Mouse (Mus musculus) limb, embryonic 11.5 days (tissue): Measurements from ENCODE around the gene Tmem94. TPM values are rescaled to one million over a fixed set of nuclear protein-coding genes. Genes with fewer than 3 reads are reported as not detected.

Source experiments
- ATAC-seq: fragments of 200-750 bp; cut with Nextera tagmentation; 2 replicates; pipeline ENCODE4 v1.8.0; 2017; ENCODE audit warnings: low read depth; ENCODE audit not compliant: insufficient number of reproducible peaks, low FRiP score, low TSS enrichment
- DNase-seq: peaks from one replicate; pipeline ENCODE4 v3.0.0-alpha.2; 2015; ENCODE audit warnings: low spot score
- H3K27ac ChIP-seq: fragments of 300-500 bp; sonication (generic); replicated peaks from 2 replicates; pipeline ENCODE4 v1.5.1; 2014; ENCODE audit warnings: low read depth, mild to moderate bottlenecking, low read length
- H3K27me3 ChIP-seq: fragments of 300-500 bp; sonication (generic); 2 replicates; pipeline ENCODE4 v1.6.1; 2014; ENCODE audit warnings: mild to moderate bottlenecking, low read length, mixed read lengths; ENCODE audit not compliant: control insufficient read depth, insufficient read depth
- H3K36me3 ChIP-seq: fragments of 300-500 bp; sonication (generic); 2 replicates; pipeline ENCODE4 v1.6.1; 2014; ENCODE audit warnings: mild to moderate bottlenecking, low read length, moderate library complexity, mixed read lengths; ENCODE audit not compliant: control insufficient read depth, insufficient read depth
- H3K4me1 ChIP-seq: fragments of 300-500 bp; sonication (generic); 2 replicates; pipeline ENCODE4 v1.6.1; 2014; ENCODE audit warnings: low read length, mixed read lengths; ENCODE audit not compliant: control insufficient read depth, insufficient read depth
- H3K4me2 ChIP-seq: fragments of 300-500 bp; sonication (generic); 2 replicates; pipeline ENCODE4 v1.6.1; 2014; ENCODE audit warnings: low read depth, mild to moderate bottlenecking, moderate library complexity; ENCODE audit not compliant: severe bottlenecking
- H3K4me3 ChIP-seq: fragments of 300-500 bp; sonication (generic); 2 replicates; pipeline ENCODE4 v1.5.1; 2014; ENCODE audit warnings: low read depth, low read length
- H3K9ac ChIP-seq: fragments of 300-500 bp; sonication (generic); 2 replicates; pipeline ENCODE4 v1.6.1; 2014; ENCODE audit warnings: mild to moderate bottlenecking, low read length
- H3K9me3 ChIP-seq: fragments of 300-500 bp; sonication (generic); 2 replicates; pipeline ENCODE4 v1.6.1; 2016; ENCODE audit warnings: low read length; ENCODE audit not compliant: control insufficient read depth
- WGBS: fragments of 180-500 bp; shearing (Covaris S2); extraction: QIAGEN DNeasy Blood & Tissue Kit; methylation state at CpG from one replicate; pipeline ENCODE4 v1.1.7; 2014; 5-methylcytosine and 5-hydroxymethylcytosine counted together
- polyA plus RNA-seq: library from polyadenylated mRNA; unstranded; fragments of >200 nt; fragmentation: Nextera tagmentation; extraction: Ambion mirVana; gene quantifications from 2 replicates; pipeline ENCODE4 v1.2.1, GENCODE M21; 2014

Gene Tmem94
- polyA plus RNA-seq, 1 experiment from 2014 or later, result 17.4 TPM

- no peak overlapping the region for H3K4me2 ChIP-seq
- 0 out of 2 replicates have a peak, but pooled peaks cover 4% of the 10 kb centered on the region for H3K4me1 ChIP-seq
- ATAC-seq (no peak), DNase-seq (no peak)
- H3K27ac ChIP-seq, result no peak overlapping the region
- 42% methylated on average over 13 of the region's 13 CpGs for WGBS
- no peaks in the 10 kb centered on the region for H3K9me3 ChIP-seq
- no peaks in the 10 kb centered on the region for H3K36me3 ChIP-seq
- no peak overlapping the region for H3K9ac ChIP-seq
- no peaks in the 10 kb centered on the region for H3K27me3 ChIP-seq
- H3K4me3 ChIP-seq, result no peak overlapping the region
Measured at GRCm38 (mm10) chr11:115738275-115738885, 26.9 kb upstream of the Tmem94 start.

- DNase-seq, result no peak
- H3K9ac ChIP-seq, result no peak overlapping the region
- no peak overlapping the region for H3K4me2 ChIP-seq
- 0 out of 2 replicates have a peak, but pooled peaks cover 6% of the 10 kb centered on the region for H3K4me1 ChIP-seq
- H3K9me3 ChIP-seq, result no peaks in the 10 kb centered on the region
- ATAC-seq, result no peak
- no peaks in the 10 kb centered on the region for H3K27me3 ChIP-seq
- H3K36me3 ChIP-seq, result no peaks in the 10 kb centered on the region
- no peak overlapping the region for H3K4me3 ChIP-seq
- H3K27ac ChIP-seq, result no peak overlapping the region
- WGBS, result 88% methylated on average over 11 of the region's 11 CpGs
Measured at GRCm38 (mm10) chr11:115741070-115741469, 24.2 kb upstream of the Tmem94 start.

GRCm38 (mm10) chr11:115742926-115743325 lies 22.3 kb upstream of the Tmem94 start:
- Histone ChIP-seq H3K9ac (no peak overlapping the region), H3K36me3 (no peaks in the 10 kb centered on the region), H3K4me3 (no peak overlapping the region), H3K9me3 (no peaks in the 10 kb centered on the region), H3K27ac (no peak overlapping the region), H3K4me1 (0 out of 2 replicates have a peak, but pooled peaks cover 6% of the 10 kb centered on the region), H3K27me3 (no peaks in the 10 kb centered on the region), H3K4me2 (no peak overlapping the region)
- DNase-seq (no peak), ATAC-seq (no peak)
- WGBS, result 87% methylated on average over 9 of the region's 9 CpGs

GRCm38 (mm10) chr11:115744385-115744784 lies 20.8 kb upstream of the Tmem94 start:
- Histone ChIP-seq H3K9me3 (no peaks in the 10 kb centered on the region), H3K4me1 (0 out of 2 replicates have a peak, but pooled peaks cover 4% of the 10 kb centered on the region), H3K4me2 (no peak overlapping the region), H3K4me3 (no peak overlapping the region), H3K36me3 (no peaks in the 10 kb centered on the region), H3K27me3 (no peaks in the 10 kb centered on the region), H3K27ac (no peak overlapping the region), H3K9ac (no peak overlapping the region)
- WGBS, result 86% methylated on average over 5 of the region's 5 CpGs
- ATAC-seq, result no peak
- DNase-seq, result no peak

GRCm38 (mm10) chr11:115746109-115746508 lies 19.1 kb upstream of the Tmem94 start:
- no peaks in the 10 kb centered on the region for H3K36me3 ChIP-seq
- DNase-seq (no peak), ATAC-seq (no peak)
- 0 out of 2 replicates have a peak, but pooled peaks cover 4% of the 10 kb centered on the region for H3K4me1 ChIP-seq
- no peak overlapping the region for H3K4me2 ChIP-seq
- no peaks in the 10 kb centered on the region for H3K27me3 ChIP-seq
- 77% methylated on average over 1 of the region's 1 CpGs for WGBS
- no peak overlapping the region for H3K4me3 ChIP-seq
- H3K9me3 ChIP-seq, result no peaks in the 10 kb centered on the region
- H3K27ac ChIP-seq, result no peak overlapping the region
- H3K9ac ChIP-seq, result no peak overlapping the region

GRCm38 (mm10) chr11:115746762-115747161 lies 18.5 kb upstream of the Tmem94 start:
- Histone ChIP-seq H3K9ac (no peak overlapping the region), H3K4me2 (no peak overlapping the region), H3K4me3 (no peak overlapping the region), H3K36me3 (no peaks in the 10 kb centered on the region), H3K9me3 (no peaks in the 10 kb centered on the region), H3K27ac (no peak overlapping the region), H3K27me3 (no peaks in the 10 kb centered on the region), H3K4me1 (0 out of 2 replicates have a peak, but pooled peaks cover 4% of the 10 kb centered on the region)
- no peak for DNase-seq
- no peak for ATAC-seq
- 76% methylated on average over 8 of the region's 8 CpGs for WGBS

GRCm38 (mm10) chr11:115747351-115747750 lies 17.9 kb upstream of the Tmem94 start:
- Histone ChIP-seq H3K27ac (no peak overlapping the region), H3K27me3 (no peaks in the 10 kb centered on the region), H3K4me3 (no peak overlapping the region; the same call in 1 of the 2 replicates), H3K4me2 (no peak overlapping the region), H3K9me3 (no peaks in the 10 kb centered on the region), H3K36me3 (no peaks in the 10 kb centered on the region), H3K4me1 (0 out of 2 replicates have a peak, but pooled peaks cover 4% of the 10 kb centered on the region), H3K9ac (no peak overlapping the region)
- DNase-seq (peak; percentile 39), ATAC-seq (no peak)
- WGBS, result 7% methylated on average over 10 of the region's 15 CpGs

GRCm38 (mm10) chr11:115749834-115750233 lies 15.4 kb upstream of the Tmem94 start:
- DNase-seq, result no peak
- H3K27me3 ChIP-seq, result no peaks in the 10 kb centered on the region
- H3K4me2 ChIP-seq, result no peak overlapping the region
- ATAC-seq, result no peak
- no peaks in the 10 kb centered on the region for H3K36me3 ChIP-seq
- no peaks in the 10 kb centered on the region for H3K4me1 ChIP-seq
- 92% methylated on average over 5 of the region's 5 CpGs for WGBS
- H3K9me3 ChIP-seq, result no peaks in the 10 kb centered on the region
- no peak overlapping the region for H3K4me3 ChIP-seq
- no peak overlapping the region for H3K27ac ChIP-seq
- H3K9ac ChIP-seq, result no peak overlapping the region

GRCm38 (mm10) chr11:115751725-115752124 lies 13.5 kb upstream of the Tmem94 start:
- Histone ChIP-seq H3K36me3 (no peaks in the 10 kb centered on the region), H3K27ac (no peak overlapping the region), H3K4me3 (no peak overlapping the region), H3K9ac (no peak overlapping the region), H3K4me1 (no peaks in the 10 kb centered on the region), H3K27me3 (no peaks in the 10 kb centered on the region), H3K9me3 (no peaks in the 10 kb centered on the region), H3K4me2 (no peak overlapping the region)
- ATAC-seq (no peak), DNase-seq (no peak)
- WGBS, result 62% methylated on average over 2 of the region's 2 CpGs
